Mouse (Mus musculus) kidney, postnatal 4 days (tissue): Measurements from ENCODE around the gene Sphk2.

Source experiments
- DNase-seq, 2 experiments: peaks; one replicate each; pipeline ENCODE4 v3.0.0; 2021; ENCODE audit warnings: mixed read lengths in 2 of 2

Gene Sphk2

DNA sequence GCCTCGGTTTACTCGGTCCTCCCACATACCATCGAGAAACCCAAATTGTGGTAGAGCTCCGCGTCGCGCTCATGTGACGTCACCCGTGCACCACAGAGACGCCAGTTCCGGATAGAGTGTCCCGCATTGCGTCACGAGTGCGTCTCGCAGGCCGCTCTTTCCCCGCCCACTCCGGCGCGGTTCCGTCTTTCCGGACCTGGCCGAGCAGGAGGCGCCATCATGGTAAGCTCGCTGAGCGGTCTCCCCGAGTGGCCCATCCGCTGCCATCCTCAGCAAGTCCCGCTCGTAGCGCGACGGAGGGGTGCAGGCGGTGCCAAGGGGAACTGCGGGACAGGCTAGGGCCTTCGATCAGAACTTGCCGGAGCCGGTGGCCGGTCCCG lies at the start of gene Sphk2:
Gene Sphk2 (minus strand): TSS at position 85 of the 380 bp plus-strand sequence.
- peak; percentile 99 to 100 for DNase-seq

DNA sequence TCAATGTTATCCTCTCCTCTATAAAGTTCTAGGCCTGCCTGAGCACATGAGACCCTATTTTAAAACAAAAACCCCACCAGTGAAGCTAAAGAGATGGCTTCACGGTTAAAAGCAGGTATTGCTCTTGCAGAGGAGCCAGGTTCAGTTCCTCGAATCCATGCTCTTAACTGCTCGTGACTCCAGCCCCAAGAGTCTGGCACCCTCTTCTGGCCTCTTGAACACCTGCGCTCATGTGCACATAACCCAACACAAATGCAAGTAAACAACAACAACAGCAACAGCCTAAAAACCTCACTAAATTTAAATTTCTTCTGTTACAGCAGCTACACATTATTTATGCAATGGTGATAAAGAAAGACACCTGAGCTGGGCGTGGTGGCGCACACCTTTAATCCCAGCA lies 49.7 kb upstream of the Sphk2 start:
- no peak for DNase-seq

DNA sequence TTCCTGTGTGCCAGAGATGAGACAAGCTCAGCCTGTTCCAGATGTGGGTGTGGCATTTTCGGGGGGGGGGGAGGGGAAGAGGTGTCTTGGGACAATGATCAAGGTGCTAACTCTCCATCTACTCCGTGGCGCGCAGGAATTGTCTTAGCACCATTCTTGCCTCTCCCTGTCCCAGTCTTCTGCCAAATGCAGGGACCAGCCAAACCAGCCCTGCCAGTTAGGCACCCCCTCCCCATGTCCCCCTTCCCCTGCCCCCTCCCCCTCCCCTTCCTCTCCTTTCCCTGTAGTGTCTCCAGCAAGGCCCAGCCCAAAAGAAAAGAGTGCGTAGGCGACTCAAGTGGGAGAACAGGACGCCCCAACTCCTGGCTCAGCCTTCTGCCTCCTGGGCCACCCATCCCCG lies 49.0 kb upstream of the Sphk2 start:
- no peak for DNase-seq

GRCm38 (mm10) chr7:45765995-45766394 lies 48.2 kb upstream of the Sphk2 start:
- no peak for DNase-seq

- no peak for DNase-seq
Measured at GRCm38 (mm10) chr7:45760151-45760550, 42.3 kb upstream of the Sphk2 start.

- DNase-seq, result peak; percentile 65 to 83
Measured at GRCm38 (mm10) chr7:45759400-45759799, 41.6 kb upstream of the Sphk2 start.

GRCm38 (mm10) chr7:45755703-45756102 lies 37.9 kb upstream of the Sphk2 start:
- DNase-seq, result no peak

- peak in 1 of 2 experiments; percentile 54 for DNase-seq
Measured at GRCm38 (mm10) chr7:45750162-45750561, 32.4 kb upstream of the Sphk2 start.

GRCm38 (mm10) chr7:45749401-45749800 lies 31.6 kb upstream of the Sphk2 start:
- DNase-seq, result peak in 1 of 2 experiments; percentile 30

DNA sequence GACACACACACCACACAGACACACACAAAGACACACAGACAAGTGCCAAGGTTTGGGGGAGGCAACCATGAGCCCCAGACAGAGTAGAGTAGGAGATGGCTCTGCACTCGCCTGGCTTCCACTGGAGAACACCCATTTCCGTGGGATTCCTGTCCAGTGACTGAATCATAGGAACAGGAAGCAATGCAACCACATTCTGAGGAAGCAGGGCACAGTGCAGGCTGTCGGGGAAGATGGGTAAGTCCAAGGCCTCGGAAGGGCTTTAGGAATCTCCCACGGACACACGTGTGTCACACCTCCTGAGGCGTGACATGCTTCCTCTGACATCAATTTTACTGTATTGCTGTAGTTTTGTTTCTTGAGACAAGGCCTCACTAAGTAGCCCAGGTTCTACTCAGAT lies 30.3 kb upstream of the Sphk2 start:
- DNase-seq, result peak in 1 of 2 experiments; percentile 18

GRCm38 (mm10) chr7:45747450-45747849 lies 29.6 kb upstream of the Sphk2 start:
- no peak for DNase-seq

- DNase-seq, result peak in 1 of 2 experiments; percentile 33
Measured at GRCm38 (mm10) chr7:45746518-45746917, 28.7 kb upstream of the Sphk2 start.

GRCm38 (mm10) chr7:45744387-45744786 lies 26.6 kb upstream of the Sphk2 start:
- peak; percentile 91 to 94 for DNase-seq

DNA sequence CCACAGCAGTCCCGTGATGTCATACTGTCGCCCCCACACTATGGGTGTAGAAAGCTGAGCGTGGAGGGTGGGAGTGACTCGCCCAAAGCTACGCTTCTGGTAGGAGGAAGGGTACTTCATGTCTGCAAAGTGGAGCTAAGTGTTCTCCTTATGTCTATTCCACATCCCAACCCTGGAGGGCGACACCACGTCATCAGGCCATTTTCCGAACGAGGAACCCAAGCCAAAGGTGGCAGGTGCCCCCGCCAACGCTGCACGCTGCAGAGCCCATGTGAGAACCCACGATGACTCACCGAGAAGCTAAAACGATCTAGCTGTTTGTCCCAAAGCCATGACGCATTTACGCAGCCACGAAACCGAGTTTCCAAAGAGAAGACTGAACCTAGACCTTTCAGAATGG lies 24.5 kb upstream of the Sphk2 start:
- peak in 1 of 2 experiments; percentile 54 for DNase-seq

GRCm38 (mm10) chr7:45741777-45742176 lies 24.0 kb upstream of the Sphk2 start:
- no peak for DNase-seq

DNA sequence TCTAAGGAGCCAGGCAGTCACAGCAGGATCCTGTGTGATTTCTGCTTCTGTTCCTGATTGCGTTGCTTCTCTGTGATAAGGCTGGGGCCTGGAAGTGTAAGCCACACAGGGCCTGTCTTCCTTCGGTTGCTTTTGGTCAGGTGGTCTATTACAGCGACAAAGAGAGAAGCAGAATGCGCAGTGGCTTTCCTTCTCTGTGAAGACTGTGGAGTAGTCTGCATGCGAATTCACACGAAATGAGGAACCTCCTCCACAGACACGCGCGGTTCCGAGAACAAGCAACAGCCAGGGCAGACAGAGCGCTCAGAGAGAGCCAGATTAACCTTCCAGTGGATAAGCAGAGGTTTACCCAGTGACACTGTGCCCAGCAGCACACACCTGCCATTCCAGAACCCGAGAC lies 23.5 kb upstream of the Sphk2 start:
- no peak for DNase-seq

GRCm38 (mm10) chr7:45739820-45740219 lies 22.0 kb upstream of the Sphk2 start:
- no peak for DNase-seq

- DNase-seq, result peak; percentile 88 to 91
Measured at GRCm38 (mm10) chr7:45739162-45739763, 21.5 kb upstream of the Sphk2 start.

DNA sequence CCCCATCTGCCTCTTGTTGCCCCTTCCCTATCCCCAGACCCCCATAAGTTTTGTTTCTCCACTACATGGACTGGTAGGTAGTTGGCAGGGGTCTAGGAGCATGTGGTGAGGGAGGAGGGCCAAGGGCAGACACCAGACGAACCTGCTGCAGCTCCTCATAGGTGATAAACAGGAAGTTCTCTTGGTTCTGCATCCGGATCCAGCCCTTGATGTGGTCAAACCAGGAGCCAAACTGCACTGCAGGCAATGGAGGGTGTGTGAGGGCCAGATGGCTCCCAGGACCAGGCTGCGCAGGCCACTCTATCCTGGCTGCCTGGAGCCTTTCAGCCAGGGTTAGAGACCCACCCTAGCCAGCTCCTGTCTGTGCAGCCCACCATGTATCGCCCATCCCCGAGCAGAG lies 15.7 kb upstream of the Sphk2 start:
- no peak for DNase-seq

GRCm38 (mm10) chr7:45730727-45731431 lies 13.1 kb upstream of the Sphk2 start:
- DNase-seq, result peak; percentile 81 to 86

DNA sequence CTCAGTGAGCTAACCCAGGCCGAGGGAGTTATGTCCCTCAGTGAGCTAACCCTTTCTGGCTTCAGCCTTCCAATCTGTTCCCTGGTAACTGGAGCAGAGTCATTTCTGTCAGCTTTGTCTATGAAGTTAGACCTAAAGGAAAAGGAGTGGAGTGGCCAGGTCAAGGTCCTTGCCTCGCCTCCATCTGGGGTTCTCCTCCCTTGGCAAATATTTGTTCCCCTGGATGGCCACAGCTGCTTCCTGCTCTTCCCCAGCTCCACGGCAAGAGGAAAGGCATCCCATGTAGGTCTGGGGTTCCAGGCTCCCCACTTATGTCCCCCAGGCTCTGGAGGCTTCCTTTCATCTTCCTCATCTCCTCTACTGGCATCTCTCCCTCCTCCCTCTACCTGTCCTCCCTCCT lies 9.8 kb upstream of the Sphk2 start:
- DNase-seq, result no peak

- no peak for DNase-seq
Measured at GRCm38 (mm10) chr7:45726419-45726818, 8.6 kb upstream of the Sphk2 start.

- DNase-seq, result no peak
Measured at GRCm38 (mm10) chr7:45725713-45726112, 7.9 kb upstream of the Sphk2 start, which contains the start of gene Spaca4. Gene Spaca4, minus strand, starts transcription at chr7:45725813.

- DNase-seq, result no peak
Measured at GRCm38 (mm10) chr7:45725151-45725550, 7.3 kb upstream of the Sphk2 start.

DNA sequence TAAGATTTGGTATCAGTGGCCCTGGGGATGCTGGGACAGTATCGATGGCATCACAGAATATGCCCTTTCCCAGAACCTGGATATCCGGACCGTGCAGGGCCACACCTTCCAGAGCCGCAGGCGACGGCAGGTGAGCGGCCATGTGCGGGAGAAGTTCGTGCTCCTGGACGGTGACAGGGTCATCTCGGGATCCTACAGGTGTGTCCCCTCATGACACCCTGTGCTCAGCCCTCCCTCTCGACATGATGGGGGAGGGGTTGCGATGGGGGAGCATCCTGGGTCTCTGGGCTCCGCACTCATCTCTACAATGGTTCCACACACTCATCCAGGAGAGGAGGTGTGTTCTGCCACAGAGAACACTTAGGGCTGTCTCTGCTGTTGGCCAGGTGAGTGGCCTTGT lies 6.0 kb upstream of the Sphk2 start:
- DNase-seq, result no peak
